Mouse (Mus musculus) activated CD4-positive, CD25-positive, alpha-beta regulatory T cell (primary cell): ENCODE results near the gene Auh. TPM values are rescaled to one million over a fixed set of nuclear protein-coding genes. Genes with fewer than 3 reads are reported as not detected.

Source experiments
- polyA plus RNA-seq, 2 experiments: library from polyadenylated mRNA; unstranded; fragments of 100-300 nt; shearing (Covaris generic); gene quantifications; one replicate each; pipeline ENCODE4 v1.2.1; 2017

Gene Auh
- polyA plus RNA-seq, result 10 to 100 TPM; 59.2 to 85.2 TPM

DNA sequence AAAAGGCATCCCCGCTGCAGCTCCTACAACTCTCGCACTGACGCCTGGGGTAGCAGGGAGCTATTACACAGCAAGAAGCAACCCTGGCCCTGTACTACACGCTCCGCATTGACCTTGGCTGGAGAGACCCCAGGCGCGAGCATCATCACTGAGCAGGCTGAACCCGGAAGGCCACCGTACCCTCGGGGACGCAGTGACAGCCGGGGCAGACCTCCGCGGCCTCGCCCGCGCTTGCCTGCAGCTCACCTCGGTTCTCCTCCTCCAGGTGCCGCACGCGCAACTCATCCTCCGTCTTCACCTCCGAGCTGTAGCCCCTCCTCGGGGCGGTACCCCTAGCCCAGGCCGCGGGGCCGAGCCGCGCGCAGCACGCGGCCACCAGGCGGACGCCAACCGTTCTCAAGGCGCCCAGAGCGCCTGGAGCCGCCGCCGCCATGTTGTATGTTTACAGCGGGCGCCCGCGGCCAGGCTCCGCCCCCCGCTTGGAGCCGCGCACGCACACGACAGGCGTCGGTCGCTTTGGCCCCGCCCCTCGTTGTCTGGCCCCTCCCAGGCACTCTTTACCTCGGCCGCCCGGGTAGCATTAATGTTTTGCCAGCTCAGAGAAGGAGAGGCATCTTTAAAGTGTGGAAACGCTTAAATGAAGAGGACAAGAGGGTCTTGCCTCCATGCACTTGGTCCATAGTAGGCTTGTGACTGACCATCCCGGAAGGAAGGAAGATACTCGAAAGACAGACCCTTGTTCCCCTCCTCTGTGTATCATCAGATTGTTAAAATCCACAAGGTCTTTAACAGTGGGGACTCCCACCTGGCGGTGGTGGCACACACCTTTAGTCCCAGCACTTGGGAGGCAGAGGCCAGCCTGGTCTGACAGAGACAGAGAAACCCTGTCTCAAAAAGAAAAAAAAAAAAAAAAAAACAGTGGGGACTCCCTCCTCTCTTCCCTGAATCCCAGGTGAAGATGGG, at the start of gene Auh:
Auh (minus strand) TSS at position 473 of the 963 bp plus-strand sequence.

Other genes with a start within 250 kb of the Auh start
- 10 to 100 TPM; 29.5 to 36.2 TPM for gene Nfil3, start 51.4 kb upstream of the Auh start, polyA plus RNA-seq